Mouse (Mus musculus) megakaryocyte-erythroid progenitor cell, adult 5-6 weeks (primary cell): ENCODE data around the gene Tpcn1. TPM values are rescaled to one million over a fixed set of nuclear protein-coding genes. Genes with fewer than 3 reads are reported as not detected.
A peak's percentile ranks its signal among the peaks of the same experiment; 100 is the strongest.

Experiments
- ATAC-seq: replicated peaks from 2 replicates; pipeline ENCODE4 v1.8.0; 2016; ENCODE audit warnings: mild to moderate bottlenecking, inconsistent platforms; ENCODE audit not compliant: severe bottlenecking, poor library complexity, low FRiP score, low TSS enrichment
- total RNA-seq, 2 experiments: library from RNA; stranded (forward) in 1 of 2; stranded (reverse) in 1 of 2; fragments of 200-1000, 215-1000 nt in 1 of 2; fragments of >200 nt in 1 of 2; fragmentation: Nextera tagmentation in 1 of 2; gene quantifications; 2 replicates each; pipeline ENCODE4 v1.2.3; 2014 to 2017

Gene Tpcn1
- total RNA-seq, 2 experiments from 2014 or later = 19.1 to 84.7 TPM

GRCm38 (mm10) chr5:120499202-120499601 lies 89.3 kb downstream of the Tpcn1 start:
- ATAC-seq = no peak

GRCm38 (mm10) chr5:120497071-120497470 lies 91.4 kb downstream of the Tpcn1 start:
- ATAC-seq = no peak

GRCm38 (mm10) chr5:120495703-120496226 lies 92.7 kb downstream of the Tpcn1 start:
- no peak for ATAC-seq

- 0 out of 2 replicates have a peak, but pooled peaks have one; percentile 6 for ATAC-seq
Observed at GRCm38 (mm10) chr5:120495064-120495702, 93.3 kb downstream of the Tpcn1 start.

GRCm38 (mm10) chr5:120493873-120494395 lies 94.5 kb downstream of the Tpcn1 start:
- ATAC-seq = no peak

- ATAC-seq = no peak
Observed at GRCm38 (mm10) chr5:120493440-120493839, 95.0 kb downstream of the Tpcn1 start.

- peak; percentile 27; the same call in 1 of the 2 replicates for ATAC-seq
Observed at GRCm38 (mm10) chr5:120492437-120492836, 96.0 kb downstream of the Tpcn1 start.

GRCm38 (mm10) chr5:120490679-120491192 lies 97.7 kb downstream of the Tpcn1 start:
- no peak for ATAC-seq

- no peak for ATAC-seq
Observed at GRCm38 (mm10) chr5:120487844-120488243, 100.6 kb downstream of the Tpcn1 start.

Other genes starting within 250 kb of the Tpcn1 start
- gene Lhx5, start 157.0 kb downstream of the Tpcn1 start, total RNA-seq (2014; fragmentation: Nextera tagmentation) = not detected in 2 replicates
- not detected in 2 replicates for gene Lhx5, start 157.0 kb downstream of the Tpcn1 start, total RNA-seq (2017)
- gene Sdsl, start 115.9 kb downstream of the Tpcn1 start, total RNA-seq (2014; fragmentation: Nextera tagmentation) = 59.5 and 72.1 TPM in 2 replicates
- 58.5 and 67.3 TPM in 2 replicates for gene Sdsl, start 115.9 kb downstream of the Tpcn1 start, total RNA-seq (2017)
- not detected in 2 replicates for gene Sds, start 112.1 kb downstream of the Tpcn1 start, total RNA-seq (2014; fragmentation: Nextera tagmentation)
- gene Sds, start 112.1 kb downstream of the Tpcn1 start, total RNA-seq (2017) = not detected in 2 replicates
- 13.6 and 20.8 TPM in 2 replicates for gene Plbd2, start 85.0 kb downstream of the Tpcn1 start, total RNA-seq (2014; fragmentation: Nextera tagmentation)
- gene Plbd2, start 85.0 kb downstream of the Tpcn1 start, total RNA-seq (2017) = 6.3 and 8.7 TPM in 2 replicates
- 0.35 and 1.6 TPM in 2 replicates for gene Slc8b1, start 77.5 kb downstream of the Tpcn1 start, total RNA-seq (2014; fragmentation: Nextera tagmentation)
- gene Slc8b1, start 77.5 kb downstream of the Tpcn1 start, total RNA-seq (2017) = 0.09 and 1.7 TPM in 2 replicates
- 6.4 and 9.0 TPM in 2 replicates for gene Iqcd, start 343 bp upstream of the Tpcn1 start, total RNA-seq (2014; fragmentation: Nextera tagmentation)
- 6.3 and 7.9 TPM in 2 replicates for gene Iqcd, start 343 bp upstream of the Tpcn1 start, total RNA-seq (2017)
- 9.9 and 11.8 TPM in 2 replicates for gene Rita1, start 23.9 kb upstream of the Tpcn1 start, total RNA-seq (2014; fragmentation: Nextera tagmentation)
- gene Rita1, start 23.9 kb upstream of the Tpcn1 start, total RNA-seq (2017) = 5.5 and 6.9 TPM in 2 replicates
- 28.3 and 41.7 TPM in 2 replicates for gene Ddx54, start 24.1 kb upstream of the Tpcn1 start, total RNA-seq (2014; fragmentation: Nextera tagmentation)
- 40.4 and 40.6 TPM in 2 replicates for gene Ddx54, start 24.1 kb upstream of the Tpcn1 start, total RNA-seq (2017)
- gene Cfap73, start 45.6 kb upstream of the Tpcn1 start, total RNA-seq (2014; fragmentation: Nextera tagmentation) = not detected in 2 replicates
- gene Cfap73, start 45.6 kb upstream of the Tpcn1 start, total RNA-seq (2017) = not detected in 2 replicates
- not detected in 2 replicates for gene Rasal1, start 60.1 kb upstream of the Tpcn1 start, total RNA-seq (2014; fragmentation: Nextera tagmentation)
- gene Rasal1, start 60.1 kb upstream of the Tpcn1 start, total RNA-seq (2017) = not detected in 2 replicates
- gene Dtx1, start 123.3 kb upstream of the Tpcn1 start, total RNA-seq (2014; fragmentation: Nextera tagmentation) = 8.7 TPM in 1 of 2 replicates, not detected in the other
- 0.56 TPM in 1 of 2 replicates, not detected in the other for gene Dtx1, start 123.3 kb upstream of the Tpcn1 start, total RNA-seq (2017)
- gene Oas2, start 161.2 kb upstream of the Tpcn1 start, total RNA-seq (2014; fragmentation: Nextera tagmentation) = 1.7 and 2.0 TPM in 2 replicates
- gene Oas2, start 161.2 kb upstream of the Tpcn1 start, total RNA-seq (2017) = 0.72 and 1.3 TPM in 2 replicates
- 2.3 and 4.2 TPM in 2 replicates for gene Oas3, start 189.0 kb upstream of the Tpcn1 start, total RNA-seq (2014; fragmentation: Nextera tagmentation)
- gene Oas3, start 189.0 kb upstream of the Tpcn1 start, total RNA-seq (2017) = 1.8 and 2.0 TPM in 2 replicates
- not detected in 2 replicates for gene Oas1e, start 206.9 kb upstream of the Tpcn1 start, total RNA-seq (2014; fragmentation: Nextera tagmentation)
- not detected in 2 replicates for gene Oas1e, start 206.9 kb upstream of the Tpcn1 start, total RNA-seq (2017)
- gene Oas1c, start 223.8 kb upstream of the Tpcn1 start, total RNA-seq (2014; fragmentation: Nextera tagmentation) = 5.3 and 8.3 TPM in 2 replicates
- 3.1 and 26.4 TPM in 2 replicates for gene Oas1c, start 223.8 kb upstream of the Tpcn1 start, total RNA-seq (2017)